Mouse (Mus musculus) left cerebral cortex, postnatal 4 days (tissue): ENCODE results near the gene Man1a2. TPM values are rescaled to one million over a fixed set of nuclear protein-coding genes. Genes with fewer than 3 reads are reported as not detected.

Source experiments
- DNase-seq: peaks from one replicate; pipeline ENCODE4 v3.0.0-alpha.2; 2022
- intact Hi-C: fragments of 180-260 bp; cut with DNase I; formaldehyde crosslinking; loops from one replicate; pipeline ENCODE4 v1.15.1; 2025
- total RNA-seq, 2 experiments: library from RNA; stranded (reverse); gene quantifications; 2 replicates each; pipeline ENCODE4 v1.2.3; 2021

Gene Man1a2
- total RNA-seq, 2 experiments from 2014 or later = 98.7 to 109 TPM

GRCm38 (mm10) chr3:100515093-100515753, 170.1 kb downstream of the Man1a2 start:
- DNase-seq = no peak

More at GRCm38 (mm10) chr3:100515093-100515753, 170.1 kb downstream of the Man1a2 start:
- intact Hi-C loops = no loop called here

Other genes starting within 250 kb of the Man1a2 start
- 1 to 10 TPM; 1.0 to 1.8 TPM for gene Tent5c, start 196.2 kb downstream of the Man1a2 start, total RNA-seq
- gene Vtcn1, start 140.0 kb upstream of the Man1a2 start, total RNA-seq = not detected
- gene Trim45, start 236.7 kb upstream of the Man1a2 start, total RNA-seq = 1 to 10 TPM; 8.4 to 9.7 TPM